Mouse (Mus musculus) cerebellum, adult 18-20 months (tissue): ENCODE results near the gene Wfdc8.
"Not testable (repeated sequence)": the region's sequence is repeated elsewhere in the genome, so short reads cannot be mapped to it uniquely, and the experiment has no call there.

Source experiments
- DNase-seq, 2 experiments: peaks; one replicate each; pipeline ENCODE4 v3.0.0; 2021

Wfdc8 gene

DNA sequence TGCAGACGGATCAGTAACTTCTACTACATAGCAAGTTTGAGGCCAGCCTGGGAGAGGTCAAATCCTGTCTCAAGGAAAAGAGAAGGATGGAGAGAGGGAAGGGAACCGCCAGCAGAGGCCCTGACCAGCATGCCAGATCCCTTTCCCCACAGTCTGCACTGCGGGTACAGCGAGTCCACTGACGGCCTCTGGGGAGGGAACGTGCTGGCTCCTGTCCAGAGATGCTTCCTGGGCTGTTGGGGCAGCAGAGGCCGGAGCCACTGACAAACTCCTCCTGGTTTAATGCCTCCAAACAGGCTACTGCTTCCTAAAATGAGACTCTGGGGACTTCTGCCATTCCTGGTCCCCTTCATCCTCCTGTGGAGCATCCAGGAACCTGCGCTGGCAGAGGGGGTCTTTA lies at the start of gene Wfdc8, which contains the start of gene Wfdc6b:
TSS of gene Wfdc8 (minus strand) at position 156 of the 400 bp plus-strand sequence.
TSS of gene Wfdc6b (plus strand) at position 52 of the 400 bp plus-strand sequence.
- peak in 1 of 2 experiments; percentile 11 for DNase-seq

DNA sequence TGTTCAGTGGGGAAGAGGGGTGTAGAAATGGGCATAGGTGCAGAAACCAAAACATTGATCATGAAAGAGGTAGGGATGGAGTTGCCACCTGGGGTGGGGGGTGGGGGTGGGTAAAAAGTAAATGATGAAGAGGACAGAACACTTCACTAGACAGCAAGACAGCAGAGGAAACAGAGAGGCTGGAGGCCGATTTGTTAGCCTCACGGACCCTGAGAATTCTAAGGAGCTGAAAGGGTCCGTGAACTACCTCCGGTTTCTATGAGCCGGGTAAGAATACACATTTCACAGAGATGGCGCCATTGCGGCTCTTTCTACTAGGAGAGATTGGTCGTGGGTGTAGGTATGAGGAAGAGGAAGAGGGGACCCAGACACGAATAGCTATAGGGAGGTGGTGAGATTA lies 43.1 kb upstream of the Wfdc8 start, which contains the start of gene Wfdc9:
TSS of gene Wfdc9 (minus strand) at position 101 of the 400 bp plus-strand sequence.
- DNase-seq: no peak

DNA sequence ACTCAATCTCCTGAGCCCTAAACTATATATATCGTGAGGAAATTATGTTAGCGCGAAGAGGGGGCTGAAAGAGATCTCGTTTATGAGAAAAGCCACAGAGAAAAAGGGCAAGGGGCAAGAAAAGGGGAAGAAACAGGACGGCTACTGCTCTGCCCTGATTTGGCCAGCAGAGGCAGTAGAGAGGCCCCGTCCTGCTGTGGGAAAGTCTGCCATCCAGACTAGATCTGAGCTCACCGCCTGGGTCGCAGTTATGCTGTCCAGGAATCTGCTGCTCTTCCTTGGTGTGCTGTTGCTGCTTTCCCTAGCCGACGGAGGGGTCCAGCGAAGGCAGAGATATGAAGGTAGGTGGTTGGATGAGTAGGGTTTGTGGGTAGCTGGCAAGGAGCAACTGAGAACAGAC lies 42.4 kb upstream of the Wfdc8 start, which contains the start of gene Wfdc10:
TSS of gene Wfdc10 (plus strand) at position 189 of the 400 bp plus-strand sequence.
- peak; percentile 18 to 33 for DNase-seq

DNA sequence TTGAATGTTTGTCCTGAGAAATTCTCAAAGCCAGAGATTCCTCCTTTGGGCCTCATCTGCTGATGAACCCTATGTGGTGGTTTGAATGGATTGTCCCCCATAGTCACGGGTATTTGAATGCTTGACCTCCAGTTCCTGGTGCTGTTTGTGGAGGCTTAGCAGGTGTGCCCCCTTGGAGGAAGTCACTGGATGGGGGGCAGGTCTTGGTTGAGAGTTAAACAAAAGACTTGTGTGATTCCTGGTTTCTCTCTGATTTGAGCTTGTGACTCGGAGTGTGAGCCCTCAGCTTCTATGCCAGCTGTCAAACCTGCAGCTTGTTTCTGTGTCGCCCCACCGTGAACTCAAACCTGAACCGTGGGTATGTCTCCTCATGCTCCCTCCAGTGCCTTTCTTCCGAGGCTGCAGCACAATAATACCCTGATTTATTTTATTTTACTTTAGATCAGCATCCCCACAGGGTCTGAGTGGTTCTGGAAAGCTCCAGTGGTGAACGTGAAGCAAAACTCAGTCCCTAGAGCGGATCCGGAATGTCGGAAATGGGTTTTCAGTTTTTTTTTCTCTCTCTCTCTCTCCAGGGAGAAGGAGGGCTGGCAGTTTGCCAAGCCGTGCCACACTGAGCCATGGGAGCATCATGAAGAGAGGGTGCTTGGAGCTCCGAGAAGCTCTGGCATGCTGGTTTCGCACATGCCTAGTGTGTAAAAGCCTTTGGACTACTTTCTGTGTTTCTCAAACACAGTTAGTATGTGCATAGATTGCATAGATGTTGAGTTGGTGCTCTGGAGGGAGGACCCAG lies 28.7 kb upstream of the Wfdc8 start:
- DNase-seq: no peak

DNA sequence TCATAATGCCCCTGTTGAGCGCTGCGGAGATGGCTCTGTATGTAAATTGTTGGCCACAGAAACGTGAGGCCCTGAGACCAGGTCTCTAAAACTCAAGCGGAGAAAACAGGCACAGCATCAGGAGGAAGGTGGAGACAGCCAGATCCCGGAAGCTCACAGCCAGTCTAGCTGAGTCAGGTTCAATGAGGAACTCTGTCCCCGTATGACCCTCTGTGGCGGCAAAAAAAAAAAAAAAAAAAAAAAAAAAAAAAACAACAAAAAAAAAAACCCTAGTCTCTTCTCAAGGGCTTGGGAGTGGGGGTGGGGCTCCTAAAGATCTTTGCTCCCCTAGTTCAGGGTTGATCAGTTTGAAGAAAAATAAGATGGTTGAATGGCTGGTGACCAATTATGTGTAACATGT lies 27.7 kb upstream of the Wfdc8 start:
- no peak for DNase-seq

DNA sequence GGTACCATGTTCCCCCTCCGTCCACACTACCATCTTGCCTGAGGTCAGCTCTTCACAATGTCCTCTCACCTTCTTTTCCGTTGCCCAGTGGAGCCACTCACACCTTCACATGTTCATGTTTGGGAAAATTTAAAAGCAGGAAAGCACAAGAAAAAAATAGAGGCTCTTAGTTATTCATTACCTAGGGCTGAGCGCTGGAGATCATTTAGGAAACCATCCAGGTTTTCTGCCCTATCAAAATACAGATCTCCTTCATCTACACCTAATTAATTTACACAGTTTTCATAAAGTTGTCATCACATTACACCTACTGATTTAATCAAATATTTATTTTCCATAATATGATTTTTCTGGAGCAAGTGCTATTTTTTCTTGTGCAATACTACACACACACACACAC lies 25.3 kb upstream of the Wfdc8 start, which contains the start of gene Wfdc16:
TSS of gene Wfdc16 (minus strand) at position 101 of the 400 bp plus-strand sequence.
- DNase-seq: no peak

DNA sequence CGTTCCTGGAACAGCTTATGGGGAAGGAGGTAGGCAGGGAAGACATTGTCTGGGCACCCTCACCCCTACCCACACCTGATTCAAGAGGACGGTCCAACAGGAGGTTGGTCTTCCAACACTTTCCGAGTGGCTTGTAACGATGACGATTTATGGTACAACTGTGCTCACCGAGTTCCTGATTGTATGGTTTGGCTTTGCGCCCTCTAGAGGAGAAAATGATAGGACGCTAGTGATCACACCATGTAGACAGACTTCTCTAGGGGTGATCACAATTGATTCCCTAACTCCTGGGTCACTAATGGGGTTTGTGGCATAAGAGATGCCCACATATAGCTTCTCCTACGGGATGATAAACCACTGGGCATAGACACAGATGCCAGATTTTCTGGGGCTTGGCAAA lies 21.8 kb upstream of the Wfdc8 start:
- no peak for DNase-seq

GRCm38 (mm10) chr2:164621775-164622174 lies 8.3 kb upstream of the Wfdc8 start:
- no peak for DNase-seq

GRCm38 (mm10) chr2:164619050-164619449 lies 5.6 kb upstream of the Wfdc8 start:
- no peak for DNase-seq

GRCm38 (mm10) chr2:164615386-164615785 lies 2.0 kb upstream of the Wfdc8 start:
- no peak for DNase-seq

GRCm38 (mm10) chr2:164608781-164609180 lies 4.6 kb downstream of the Wfdc8 start:
- no peak for DNase-seq

- DNase-seq: no peak
Observed at GRCm38 (mm10) chr2:164604411-164604810, 9.0 kb downstream of the Wfdc8 start.

- no peak for DNase-seq
Observed at GRCm38 (mm10) chr2:164603482-164603881, 9.9 kb downstream of the Wfdc8 start.

GRCm38 (mm10) chr2:164600179-164600578 lies 13.2 kb downstream of the Wfdc8 start:
- DNase-seq: no peak

DNA sequence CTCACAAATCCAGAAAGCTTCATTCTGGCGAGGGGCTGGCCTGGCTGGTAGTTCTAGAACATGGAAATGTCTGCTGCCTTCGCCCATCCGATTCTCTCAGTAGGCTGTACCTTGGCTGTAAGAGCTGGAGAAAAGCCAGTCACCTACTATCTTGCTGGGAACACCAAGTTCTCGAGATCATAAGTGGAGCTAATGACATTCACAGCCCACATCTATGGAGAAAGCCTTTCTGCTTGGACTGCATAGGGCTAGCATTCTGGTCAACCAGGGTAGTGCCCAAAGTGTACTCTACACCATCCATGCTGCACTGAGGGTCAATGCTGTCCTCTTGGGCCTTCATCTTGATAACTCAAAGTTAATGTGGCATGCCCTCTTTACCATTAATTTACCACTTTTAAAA lies 19.9 kb downstream of the Wfdc8 start, which contains the start of gene Eppin:
TSS of gene Eppin (minus strand) at position 101 of the 400 bp plus-strand sequence.
- no peak for DNase-seq

DNA sequence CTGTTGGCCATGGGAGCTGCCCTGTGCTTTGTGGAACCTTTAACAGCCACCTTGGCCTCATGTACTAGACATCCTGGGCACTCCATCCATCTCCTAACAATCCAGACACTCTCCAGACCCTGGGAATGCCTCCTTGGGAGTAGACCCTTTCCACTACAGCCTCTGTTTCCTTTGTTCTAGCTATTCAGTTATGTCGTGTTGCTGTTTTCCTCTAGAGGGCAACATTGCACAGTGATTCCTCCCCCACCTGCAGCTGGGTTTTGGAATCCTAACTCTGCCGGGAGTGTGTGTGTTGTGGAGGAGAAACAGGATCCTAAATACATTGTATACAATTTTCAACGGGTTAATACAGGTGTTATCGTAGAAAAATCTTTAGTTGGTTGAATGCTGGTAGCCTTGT lies 21.4 kb downstream of the Wfdc8 start:
- DNase-seq: no peak

- DNase-seq: not testable (repeated sequence)
Observed at GRCm38 (mm10) chr2:164585025-164585725, 28.3 kb downstream of the Wfdc8 start, which contains the start of gene Wfdc6a. Gene Wfdc6a (minus strand): TSS chr2:164585447.

GRCm38 (mm10) chr2:164573359-164573758 lies 40.1 kb downstream of the Wfdc8 start, which contains the start of gene Spint3:
Gene Spint3 (minus strand): TSS chr2:164573459.
- not testable (repeated sequence) for DNase-seq

DNA sequence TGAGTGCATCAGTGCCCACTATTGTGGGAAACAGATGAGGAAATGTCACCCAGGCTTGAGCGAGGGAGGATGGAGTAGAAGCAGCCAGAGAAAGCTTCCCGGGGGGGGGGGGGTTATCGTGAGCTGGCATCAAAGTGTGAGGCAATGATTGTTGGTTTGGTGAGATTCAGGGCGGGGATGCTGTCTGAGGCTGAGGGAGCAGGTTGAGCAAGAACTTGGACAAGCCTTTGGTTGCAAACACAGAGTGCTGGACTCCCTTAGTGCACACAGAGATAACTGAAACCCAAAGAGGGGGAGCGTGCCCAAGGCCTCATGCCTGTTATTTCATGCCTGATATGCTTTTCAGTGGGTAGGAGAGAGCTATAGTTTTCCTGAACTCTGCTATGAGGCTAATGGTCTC lies 46.0 kb downstream of the Wfdc8 start:
- DNase-seq: no peak

GRCm38 (mm10) chr2:164566997-164567396 lies 46.4 kb downstream of the Wfdc8 start:
- DNase-seq: no peak

DNA sequence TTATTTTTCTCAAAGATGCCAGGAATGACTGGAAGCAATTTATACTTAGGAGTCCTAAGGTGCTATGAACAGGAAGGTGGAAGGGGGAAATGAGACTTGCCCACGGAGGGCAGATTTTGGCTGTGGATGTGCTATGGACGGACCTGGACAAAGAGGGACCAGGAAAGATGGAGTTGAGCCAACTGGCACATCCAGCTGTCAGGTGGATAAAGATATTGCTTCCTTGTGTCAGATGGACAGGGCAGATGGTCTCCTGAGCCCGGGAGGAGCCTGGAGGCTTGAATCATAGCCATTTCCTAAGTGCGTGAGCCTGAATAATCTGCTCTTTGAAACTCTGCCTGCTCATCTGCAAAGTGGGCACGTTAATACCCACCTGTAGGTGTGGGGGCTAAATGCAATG lies 49.1 kb downstream of the Wfdc8 start:
- no peak for DNase-seq

GRCm38 (mm10) chr2:164563339-164564038 lies 49.9 kb downstream of the Wfdc8 start:
- DNase-seq: peak in 1 of 2 experiments; percentile 3
